Mouse (Mus musculus) retina, postnatal 7 days (tissue): ENCODE data around the gene Gckr.
A peak's percentile ranks its signal among the peaks of the same experiment; 100 is the strongest.
"Not testable (repeated sequence)": the region's sequence is repeated elsewhere in the genome, so short reads cannot be mapped to it uniquely, and the experiment has no call there.

Source experiments
- DNase-seq: peaks from one replicate; pipeline ENCODE4 v3.0.0-alpha.2; 2012; ENCODE audit warnings: low read depth, low spot score

The Gckr gene

GRCm38 (mm10) chr5:31294964-31295605 lies 2.2 kb upstream of the Gckr start:
- no peak for DNase-seq

- DNase-seq = peak; percentile 42
Observed at GRCm38 (mm10) chr5:31295606-31296141, 1.6 kb upstream of the Gckr start, which contains the start of gene Fndc4. Gene Fndc4, minus strand, starts transcription at chr5:31296080.

- DNase-seq = no peak
Observed at GRCm38 (mm10) chr5:31297981-31298380, 738 bp downstream of the Gckr start.

- DNase-seq = no peak
Observed at GRCm38 (mm10) chr5:31298486-31298885, 1.2 kb downstream of the Gckr start.

- no peak for DNase-seq
Observed at GRCm38 (mm10) chr5:31301866-31302265, 4.6 kb downstream of the Gckr start.

GRCm38 (mm10) chr5:31303093-31303492 lies 5.8 kb downstream of the Gckr start:
- no peak for DNase-seq

- DNase-seq = no peak
Observed at GRCm38 (mm10) chr5:31312806-31313205, 15.6 kb downstream of the Gckr start.

- DNase-seq = no peak
Observed at GRCm38 (mm10) chr5:31322776-31323175, 25.5 kb downstream of the Gckr start.

GRCm38 (mm10) chr5:31324085-31324484 lies 26.8 kb downstream of the Gckr start:
- DNase-seq = no peak

GRCm38 (mm10) chr5:31326850-31327249 lies 29.6 kb downstream of the Gckr start:
- no peak for DNase-seq

- peak; percentile 54 for DNase-seq
Observed at GRCm38 (mm10) chr5:31328255-31328654, 31.0 kb downstream of the Gckr start.

GRCm38 (mm10) chr5:31357586-31357985 lies 60.3 kb downstream of the Gckr start:
- not testable (repeated sequence) for DNase-seq

- DNase-seq = no peak
Observed at GRCm38 (mm10) chr5:31360955-31361354, 63.7 kb downstream of the Gckr start.
